Mouse (Mus musculus) liver, embryonic 12.5 days (tissue): ENCODE measurements around the gene Usp17lc. TPM values are rescaled to one million over a fixed set of nuclear protein-coding genes. Genes with fewer than 3 reads are reported as not detected.
"Not testable (repeated sequence)": the region's sequence is repeated elsewhere in the genome, so short reads cannot be mapped to it uniquely, and the experiment has no call there.

ENCODE experiments used
- ATAC-seq: fragments of 200-750 bp; cut with Nextera tagmentation; 2 replicates; pipeline ENCODE4 v1.8.0; 2017; ENCODE audit warnings: moderate number of reproducible peaks, mild to moderate bottlenecking, moderate library complexity
- H3K27ac ChIP-seq: fragments of 300-500 bp; sonication (generic); 2 replicates; pipeline ENCODE4 v1.5.1; 2016; ENCODE audit warnings: mild to moderate bottlenecking
- H3K27me3 ChIP-seq: fragments of 300-500 bp; sonication (generic); replicated peaks from 2 replicates; pipeline ENCODE4 v1.6.1; 2016; ENCODE audit warnings: mild to moderate bottlenecking, moderate library complexity
- H3K36me3 ChIP-seq: fragments of 300-500 bp; sonication (generic); 2 replicates; pipeline ENCODE4 v1.6.1; 2016; ENCODE audit warnings: mild to moderate bottlenecking, moderate library complexity
- H3K4me1 ChIP-seq: fragments of 300-500 bp; sonication (generic); 2 replicates; pipeline ENCODE4 v1.6.1; 2016
- H3K4me2 ChIP-seq: fragments of 300-500 bp; sonication (generic); 2 replicates; pipeline ENCODE4 v1.6.1; 2016; ENCODE audit warnings: mild to moderate bottlenecking, moderate library complexity
- H3K4me3 ChIP-seq: fragments of 300-500 bp; sonication (generic); 2 replicates; pipeline ENCODE4 v1.5.1; 2016; ENCODE audit warnings: mild to moderate bottlenecking, moderate library complexity
- H3K9ac ChIP-seq: fragments of 300-500 bp; sonication (generic); 2 replicates; pipeline ENCODE4 v1.6.1; 2016; ENCODE audit warnings: mild to moderate bottlenecking, moderate library complexity
- H3K9me3 ChIP-seq: fragments of 300-500 bp; sonication (generic); replicated peaks from 2 replicates; pipeline ENCODE4 v1.6.1; 2016; ENCODE audit warnings: mild to moderate bottlenecking, moderate library complexity
- WGBS: fragments of 180-500 bp; shearing (Covaris S2); methylation state at CpG from one replicate; pipeline ENCODE4 v1.1.7; 2016; ENCODE audit not compliant: insufficient replicate concordance; 5-methylcytosine and 5-hydroxymethylcytosine counted together
- microRNA-seq: library from miRNA; unstranded; fragments of <30 nt; microRNA quantifications from one replicate; pipeline ENCODE4, GENCODE M21; 2017
- polyA plus RNA-seq: library from polyadenylated mRNA; unstranded; fragments of >200 nt; fragmentation: Nextera tagmentation; extraction: Ambion mirVana; gene quantifications from 2 replicates; pipeline ENCODE4 v1.2.1, GENCODE M21; 2016

Gene Usp17lc
- polyA plus RNA-seq: not detected in 2 replicates

DNA sequence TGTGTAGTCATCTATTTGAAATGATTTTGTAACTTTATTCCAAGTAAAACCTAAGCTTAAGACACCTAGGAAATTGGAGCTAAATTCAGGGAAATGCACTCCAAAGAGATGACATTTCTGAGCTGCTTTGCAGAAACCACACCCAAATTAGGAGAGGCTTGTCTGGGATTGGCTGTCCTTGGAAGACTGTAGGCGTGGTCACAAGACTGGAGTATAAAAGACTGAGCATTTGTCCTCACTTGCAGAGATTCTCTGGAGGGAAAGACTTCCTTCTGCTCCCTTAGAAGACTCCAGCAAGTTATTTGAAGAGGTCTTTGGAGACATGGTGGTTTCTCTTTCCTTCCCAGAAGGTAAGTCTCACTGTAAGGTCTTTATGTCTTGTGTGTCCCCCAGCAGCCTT is at the start of gene Usp17lc:
Gene Usp17lc (plus strand): TSS at position 301 of the 400 bp plus-strand sequence.
- H3K36me3 ChIP-seq, H3K4me3 ChIP-seq, H3K27me3 ChIP-seq, H3K27ac ChIP-seq, ATAC-seq, H3K4me2 ChIP-seq, H3K4me1 ChIP-seq, H3K9ac ChIP-seq, H3K9me3 ChIP-seq: not testable (repeated sequence)
- 43% methylated on average over 1 of the region's 1 CpGs for WGBS

DNA sequence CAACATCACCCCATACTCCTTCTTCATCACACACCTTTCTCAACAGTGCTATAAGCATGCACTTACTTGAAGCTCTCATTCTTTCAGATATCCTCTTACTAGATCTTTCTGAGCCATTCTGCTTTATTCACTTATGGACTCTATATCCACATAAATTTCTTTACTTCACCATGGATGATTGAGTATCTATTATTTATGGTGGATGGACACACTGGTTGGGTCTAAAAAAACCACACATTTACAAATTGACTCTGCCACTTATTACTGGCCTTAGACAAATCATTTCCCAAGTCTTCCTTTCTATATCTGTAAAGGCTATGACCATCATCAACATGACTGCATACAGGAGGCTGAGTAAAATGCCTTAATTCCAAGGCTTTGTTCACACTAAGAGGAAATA is 28.8 kb upstream of the Usp17lc start, which contains the start of gene Olfr603:
Gene Olfr603 (minus strand): TSS at position 101 of the 400 bp plus-strand sequence.
- Histone ChIP-seq H3K27me3 (no peaks in the 10 kb centered on the region), H3K9me3 (no peaks in the 10 kb centered on the region), H3K36me3 (no peaks in the 10 kb centered on the region), H3K4me2 (no peak within 1 kb of the TSS), H3K9ac (no peak within 1 kb of the TSS), H3K4me1 (no peaks in the 10 kb centered on the region), H3K27ac (no peak within 1 kb of the TSS), H3K4me3 (no peak within 1 kb of the TSS)
- ATAC-seq: no peak

DNA sequence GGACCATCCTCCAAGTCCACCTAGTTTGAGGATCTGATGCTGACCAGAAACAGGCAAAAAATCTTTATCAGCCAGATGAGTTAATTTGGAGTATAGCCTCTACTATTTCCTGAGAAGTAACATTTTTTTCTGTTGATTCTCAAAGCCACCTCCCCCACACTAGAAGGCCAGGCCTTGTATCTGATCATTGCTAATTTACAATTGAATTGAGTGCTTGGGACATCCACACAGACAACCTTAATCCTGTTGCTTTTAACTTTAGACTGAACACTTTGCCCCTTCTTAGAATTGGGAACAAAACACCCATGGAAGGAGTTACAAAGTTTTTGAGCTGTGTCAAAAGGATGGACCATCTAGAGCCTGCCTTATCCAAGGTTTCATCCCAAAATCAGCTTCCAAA is 17.1 kb upstream of the Usp17lc start:
- ATAC-seq: no peak
- no peaks in the 10 kb centered on the region for H3K4me1 ChIP-seq
- no peaks in the 10 kb centered on the region for H3K36me3 ChIP-seq
- no peaks in the 10 kb centered on the region for H3K9me3 ChIP-seq
- no peak overlapping the region for H3K9ac ChIP-seq
- H3K27ac ChIP-seq: no peak overlapping the region
- H3K4me2 ChIP-seq: no peak overlapping the region
- no peak overlapping the region for H3K4me3 ChIP-seq
- no peaks in the 10 kb centered on the region for H3K27me3 ChIP-seq

DNA sequence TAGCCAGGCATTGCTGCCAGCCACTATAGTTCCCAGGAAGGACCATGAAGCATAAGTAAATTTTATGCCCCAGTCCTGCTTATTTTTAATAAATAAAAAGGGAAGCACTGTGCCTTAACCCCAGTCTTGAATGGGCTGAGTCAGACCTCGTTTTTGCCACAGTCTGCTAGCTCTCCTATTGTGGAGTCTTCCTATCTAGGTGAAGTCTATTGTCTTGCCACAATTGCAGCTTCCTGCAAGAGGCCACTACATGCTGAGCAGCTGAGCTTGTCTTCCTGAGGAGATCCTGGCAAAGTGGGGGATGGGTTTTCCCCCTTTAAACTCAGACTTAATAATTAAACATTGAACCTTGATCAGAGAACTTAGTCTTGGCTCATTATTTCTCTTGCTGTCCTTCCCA is 15.9 kb upstream of the Usp17lc start:
- no peak for ATAC-seq
- WGBS: 11% methylated on average over 1 of the region's 1 CpGs
- H3K36me3 ChIP-seq: no peaks in the 10 kb centered on the region
- no peaks in the 10 kb centered on the region for H3K4me1 ChIP-seq
- H3K9ac ChIP-seq: no peak overlapping the region
- H3K4me3 ChIP-seq: no peak overlapping the region
- H3K27me3 ChIP-seq: no peaks in the 10 kb centered on the region
- no peak overlapping the region for H3K27ac ChIP-seq
- no peak overlapping the region for H3K4me2 ChIP-seq
- no peaks in the 10 kb centered on the region for H3K9me3 ChIP-seq

DNA sequence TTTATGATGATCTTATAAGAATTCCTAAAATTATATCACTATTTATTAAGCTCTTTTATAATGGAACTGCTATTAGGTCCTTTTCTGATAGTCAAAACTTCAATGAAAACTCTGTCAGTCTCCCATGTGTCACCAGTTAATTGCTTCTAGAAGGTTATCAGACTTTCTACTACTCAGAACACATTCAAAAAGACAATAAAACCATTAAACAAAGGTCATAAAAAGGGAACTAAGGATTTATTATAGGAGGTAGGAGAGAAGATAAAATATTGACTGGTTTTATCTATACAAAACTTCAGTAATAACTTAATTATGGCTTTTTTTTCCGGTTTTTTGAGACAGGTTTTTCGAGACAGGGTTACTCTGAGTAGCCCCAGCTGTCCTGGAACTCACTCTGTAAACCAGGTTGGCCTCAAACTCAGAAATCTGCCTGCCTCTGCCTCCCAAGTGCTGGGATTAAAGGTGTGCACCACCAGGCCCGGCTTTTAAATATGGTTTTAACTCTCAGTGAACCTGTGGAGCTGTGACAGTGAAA is 8.3 kb upstream of the Usp17lc start:
- not testable (repeated sequence) for H3K27me3 ChIP-seq, H3K9ac ChIP-seq, H3K4me2 ChIP-seq, H3K4me3 ChIP-seq, H3K36me3 ChIP-seq, H3K9me3 ChIP-seq, ATAC-seq, H3K27ac ChIP-seq, H3K4me1 ChIP-seq
- WGBS: 48% methylated on average over 3 of the region's 3 CpGs

DNA sequence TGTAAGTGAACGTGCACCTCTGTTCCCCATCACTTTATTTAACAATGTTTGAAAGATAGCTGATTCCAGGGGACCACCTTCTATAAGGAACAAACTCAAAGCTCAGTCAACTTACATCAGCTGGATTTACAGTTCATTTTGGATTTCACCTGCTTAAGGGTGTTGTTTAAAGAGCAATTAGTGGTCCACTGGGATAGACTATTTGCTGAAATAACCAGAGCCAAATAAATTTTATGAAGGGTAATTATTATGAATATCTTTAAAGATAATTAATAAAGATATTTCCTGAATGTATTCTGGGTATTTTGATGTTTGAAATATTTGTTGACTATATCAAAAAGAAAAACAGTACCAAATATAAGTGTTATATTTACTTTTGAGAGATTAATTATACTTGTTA is 30.5 kb downstream of the Usp17lc start, which contains the start of gene Olfr605:
Gene Olfr605 (minus strand): TSS at position 101 of the 400 bp plus-strand sequence.
- 63% methylated on average over 1 of the region's 1 CpGs for WGBS
- H3K27me3 ChIP-seq: no peaks in the 10 kb centered on the region
- H3K4me2 ChIP-seq: no peak within 1 kb of the TSS
- ATAC-seq: no peak
- H3K36me3 ChIP-seq: no peaks in the 10 kb centered on the region
- no peak within 1 kb of the TSS for H3K9ac ChIP-seq
- no peak within 1 kb of the TSS for H3K27ac ChIP-seq
- no peaks in the 10 kb centered on the region for H3K9me3 ChIP-seq
- H3K4me3 ChIP-seq: no peak within 1 kb of the TSS
- no peaks in the 10 kb centered on the region for H3K4me1 ChIP-seq

DNA sequence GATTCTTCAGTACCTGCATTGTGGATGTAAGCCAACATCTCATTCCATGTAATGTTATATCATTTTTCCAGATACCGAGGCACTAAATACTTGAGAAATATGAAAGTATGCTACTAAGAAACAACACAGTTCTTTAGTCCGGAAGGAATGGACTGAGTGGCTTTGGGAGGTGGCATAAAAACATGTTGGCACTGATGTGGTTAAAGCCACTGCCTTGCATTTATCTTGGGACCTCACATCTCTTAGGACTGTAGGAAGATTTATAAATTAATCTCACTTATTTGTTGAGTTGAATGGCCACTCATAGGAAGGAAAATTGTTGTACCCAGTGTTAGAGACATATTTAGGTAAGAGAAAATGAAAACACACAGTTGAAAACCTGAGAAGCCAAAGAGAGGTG is 33.9 kb downstream of the Usp17lc start, which contains the start of gene Olfr606:
Gene Olfr606 (plus strand): TSS at position 301 of the 400 bp plus-strand sequence.
- H3K9ac ChIP-seq: no peak within 1 kb of the TSS
- no peak for ATAC-seq
- H3K27me3 ChIP-seq: no peaks in the 10 kb centered on the region
- no peaks in the 10 kb centered on the region for H3K4me1 ChIP-seq
- H3K27ac ChIP-seq: no peak within 1 kb of the TSS
- H3K36me3 ChIP-seq: no peaks in the 10 kb centered on the region
- 74% methylated on average over 2 of the region's 2 CpGs for WGBS
- no peak within 1 kb of the TSS for H3K4me2 ChIP-seq
- H3K4me3 ChIP-seq: no peak within 1 kb of the TSS
- no peaks in the 10 kb centered on the region for H3K9me3 ChIP-seq

DNA sequence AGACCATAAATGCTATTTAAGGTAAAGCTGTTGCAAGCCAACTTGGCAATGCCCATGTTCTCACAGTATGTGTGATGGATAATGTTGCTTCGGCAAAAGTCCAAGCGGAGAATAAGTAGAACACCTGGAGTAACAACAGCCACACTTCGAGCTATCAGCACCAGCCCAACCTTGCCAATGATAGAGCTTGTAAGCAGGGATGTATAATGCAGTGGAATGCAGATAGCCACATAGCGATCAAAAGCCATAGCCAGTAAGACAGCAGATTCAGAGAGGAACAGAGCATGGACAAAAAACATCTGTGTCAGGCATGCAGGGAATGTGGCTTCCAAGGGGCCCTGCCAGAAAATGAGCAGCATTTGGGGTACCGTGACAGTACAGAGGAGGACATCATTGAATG is 45.7 kb downstream of the Usp17lc start:
- 81% methylated on average over 5 of the region's 5 CpGs for WGBS
- H3K4me2 ChIP-seq: no peak overlapping the region
- H3K36me3 ChIP-seq: no peaks in the 10 kb centered on the region
- ATAC-seq: no peak
- no peak overlapping the region for H3K9ac ChIP-seq
- no peak overlapping the region for H3K4me3 ChIP-seq
- H3K9me3 ChIP-seq: no peaks in the 10 kb centered on the region
- H3K27me3 ChIP-seq: no peaks in the 10 kb centered on the region
- no peaks in the 10 kb centered on the region for H3K4me1 ChIP-seq
- no peak overlapping the region for H3K27ac ChIP-seq

Small RNA genes within 50 kb of the gene (microRNA-seq; reads per million reads assigned to microRNA genes)
- not detected for gene Gm25774

Other genes with a start within 250 kb of the Usp17lc start
- not detected in 2 replicates for gene Olfr591, start 236.7 kb upstream of the Usp17lc start, polyA plus RNA-seq
- gene Olfr592, start 230.3 kb upstream of the Usp17lc start, polyA plus RNA-seq: not detected in 2 replicates
- not detected in 2 replicates for gene Olfr593, start 203.2 kb upstream of the Usp17lc start, polyA plus RNA-seq
- not detected in 2 replicates for gene Olfr594, start 198.1 kb upstream of the Usp17lc start, polyA plus RNA-seq
- not detected in 2 replicates for gene Usp17ld, start 162.6 kb upstream of the Usp17lc start, polyA plus RNA-seq
- gene Olfr596, start 109.4 kb upstream of the Usp17lc start, polyA plus RNA-seq: not detected in 2 replicates
- not detected in 2 replicates for gene Olfr597, start 98.8 kb upstream of the Usp17lc start, polyA plus RNA-seq
- not detected in 2 replicates for gene Olfr598, start 91.5 kb upstream of the Usp17lc start, polyA plus RNA-seq
- not detected in 2 replicates for gene Olfr599, start 79.2 kb upstream of the Usp17lc start, polyA plus RNA-seq
- not detected in 2 replicates for gene Olfr600, start 65.4 kb upstream of the Usp17lc start, polyA plus RNA-seq
- gene Olfr601, start 52.4 kb upstream of the Usp17lc start, polyA plus RNA-seq: not detected in 2 replicates
- not detected in 2 replicates for gene Olfr603, start 28.9 kb upstream of the Usp17lc start, polyA plus RNA-seq
- gene Olfr605, start 30.4 kb downstream of the Usp17lc start, polyA plus RNA-seq: not detected in 2 replicates
- not detected in 2 replicates for gene Olfr606, start 34.0 kb downstream of the Usp17lc start, polyA plus RNA-seq
- not detected in 2 replicates for gene Olfr607, start 49.1 kb downstream of the Usp17lc start, polyA plus RNA-seq
- gene Olfr608, start 54.8 kb downstream of the Usp17lc start, polyA plus RNA-seq: not detected in 2 replicates
- gene Olfr609, start 83.0 kb downstream of the Usp17lc start, polyA plus RNA-seq: not detected in 2 replicates
- not detected in 2 replicates for gene Olfr610, start 97.0 kb downstream of the Usp17lc start, polyA plus RNA-seq
- gene Olfr611, start 105.8 kb downstream of the Usp17lc start, polyA plus RNA-seq: not detected in 2 replicates
- not detected in 2 replicates for gene Olfr612, start 127.6 kb downstream of the Usp17lc start, polyA plus RNA-seq
- not detected in 2 replicates for gene Olfr613, start 133.0 kb downstream of the Usp17lc start, polyA plus RNA-seq
- gene Olfr615, start 141.0 kb downstream of the Usp17lc start, polyA plus RNA-seq: not detected in 2 replicates
- not detected in 2 replicates for gene Olfr616, start 154.1 kb downstream of the Usp17lc start, polyA plus RNA-seq
- gene Olfr617, start 158.0 kb downstream of the Usp17lc start, polyA plus RNA-seq: not detected in 2 replicates
- not detected in 2 replicates for gene Olfr618, start 175.0 kb downstream of the Usp17lc start, polyA plus RNA-seq
- gene Olfr619, start 185.5 kb downstream of the Usp17lc start, polyA plus RNA-seq: not detected in 2 replicates
- not detected in 2 replicates for gene Olfr620, start 197.5 kb downstream of the Usp17lc start, polyA plus RNA-seq
- gene Olfr622, start 227.6 kb downstream of the Usp17lc start, polyA plus RNA-seq: not detected in 2 replicates
- not detected in 2 replicates for gene Olfr623, start 248.6 kb downstream of the Usp17lc start, polyA plus RNA-seq